Mouse (Mus musculus): ENCODE measurements around the gene Tifa. TPM values are rescaled to one million over a fixed set of nuclear protein-coding genes. Genes with fewer than 3 reads are reported as not detected.

Tifa gene
- polyA plus RNA-seq, 1 experiment from 2014 or later = 1.9 TPM

DNA sequence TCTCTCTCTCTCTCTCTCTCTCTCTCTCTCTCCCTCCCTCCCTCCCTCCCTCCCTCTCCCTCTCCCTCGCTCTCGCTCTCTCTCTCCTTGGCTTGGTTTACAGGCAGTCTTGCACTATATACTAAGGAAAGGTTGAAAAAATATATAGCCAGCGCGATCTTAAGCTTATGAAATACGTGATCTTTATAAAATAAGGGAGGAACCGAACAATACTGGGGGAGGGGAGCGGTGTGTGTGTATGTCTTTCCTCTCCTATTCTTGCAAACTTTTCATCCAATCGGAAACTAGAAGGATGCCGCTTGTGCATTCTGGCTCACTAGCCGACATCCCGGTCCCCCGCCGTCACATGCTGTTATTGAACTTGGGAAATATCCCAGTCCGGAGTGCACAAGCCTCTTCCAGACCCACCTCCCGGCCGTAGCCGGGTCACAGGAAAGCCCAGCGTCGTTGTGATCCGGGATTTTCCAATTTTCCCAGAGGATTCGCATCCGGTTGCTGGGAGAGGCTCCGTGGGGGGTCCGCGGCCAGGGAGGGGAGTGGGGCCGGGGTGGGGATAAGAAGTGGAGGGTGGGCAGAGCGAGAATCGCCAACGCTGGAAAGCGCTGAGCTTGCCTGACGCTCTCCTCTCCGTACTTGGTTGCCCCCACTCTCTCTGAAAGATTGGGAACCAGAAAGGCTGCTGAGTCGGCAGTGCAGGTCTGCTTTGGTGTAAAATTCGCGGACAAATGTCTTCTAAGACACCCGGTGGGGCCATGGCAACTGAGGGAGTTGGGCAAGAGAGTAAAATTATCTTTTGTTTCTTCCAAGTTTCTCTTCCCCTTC is 840 bp downstream of the Tifa start:
- Histone ChIP-seq H3K9me3 (no peaks in the 10 kb centered on the region), H3K27ac (replicated peaks) (peak overlapping the region; percentile 67), H3K4me3 (peak overlapping the region; percentile 73), H3K4me1 (peaks cover 24% of the 10 kb centered on the region), H3K36me3 (replicated peaks) (no peaks in the 10 kb centered on the region), H3K27me3 (replicated peaks; ENCODE audit: low read depth, poor library complexity, severe bottlenecking) (peaks cover 71% of the 10 kb centered on the region)
- WGBS = under 1% methylated on average over 36 of the region's 36 CpGs
- DNase-seq (ENCODE audit: low spot score) = peak; percentile 71

DNA sequence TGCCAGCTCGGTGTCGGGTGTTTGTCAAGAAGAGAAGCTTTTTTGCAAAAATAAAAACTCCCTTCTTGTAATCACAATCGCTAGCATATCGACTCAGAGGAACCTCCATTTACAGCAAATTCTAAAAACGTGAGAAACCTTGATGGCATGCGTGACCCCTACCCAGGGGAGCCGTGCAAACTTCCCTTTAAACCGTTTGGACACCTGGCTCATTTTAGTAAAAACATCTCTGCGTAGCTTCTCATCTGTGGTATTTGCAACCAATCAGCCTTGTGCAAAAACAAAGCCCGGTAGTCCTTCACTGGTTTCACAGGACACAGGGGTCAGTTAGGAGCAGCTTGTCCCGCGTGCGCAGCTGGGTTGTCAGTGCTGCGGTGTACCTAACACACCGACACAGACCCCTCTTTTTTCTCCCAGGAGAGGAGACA is 1.5 kb downstream of the Tifa start:
- no peaks in the 10 kb centered on the region for H3K36me3 ChIP-seq (replicated peaks)
- WGBS = under 1% methylated on average over 15 of the region's 15 CpGs
- H3K27me3 ChIP-seq (replicated peaks; ENCODE audit: low read depth, poor library complexity, severe bottlenecking) = peaks cover 66% of the 10 kb centered on the region
- DNase-seq (ENCODE audit: low spot score) = peak; percentile 37
- H3K4me3 ChIP-seq = peak overlapping the region; percentile 73
- peak overlapping the region; percentile 67; the same call in 1 of the 2 replicates for H3K27ac ChIP-seq (replicated peaks)
- no peaks in the 10 kb centered on the region for H3K9me3 ChIP-seq
- H3K4me1 ChIP-seq = peaks cover 24% of the 10 kb centered on the region

GRCm38 (mm10) chr3:127791595-127792561 is 2.3 kb downstream of the Tifa start:
- H3K27me3 ChIP-seq (replicated peaks; ENCODE audit: low read depth, poor library complexity, severe bottlenecking) = peaks cover 58% of the 10 kb centered on the region
- WGBS = 52% methylated on average over 4 of the region's 4 CpGs
- DNase-seq (ENCODE audit: low spot score) = no peak
- peak overlapping the region; percentile 73 for H3K4me3 ChIP-seq
- H3K4me1 ChIP-seq = peaks cover 24% of the 10 kb centered on the region
- H3K36me3 ChIP-seq (replicated peaks) = no peaks in the 10 kb centered on the region
- no peak overlapping the region for H3K27ac ChIP-seq (replicated peaks)
- no peaks in the 10 kb centered on the region for H3K9me3 ChIP-seq

DNA sequence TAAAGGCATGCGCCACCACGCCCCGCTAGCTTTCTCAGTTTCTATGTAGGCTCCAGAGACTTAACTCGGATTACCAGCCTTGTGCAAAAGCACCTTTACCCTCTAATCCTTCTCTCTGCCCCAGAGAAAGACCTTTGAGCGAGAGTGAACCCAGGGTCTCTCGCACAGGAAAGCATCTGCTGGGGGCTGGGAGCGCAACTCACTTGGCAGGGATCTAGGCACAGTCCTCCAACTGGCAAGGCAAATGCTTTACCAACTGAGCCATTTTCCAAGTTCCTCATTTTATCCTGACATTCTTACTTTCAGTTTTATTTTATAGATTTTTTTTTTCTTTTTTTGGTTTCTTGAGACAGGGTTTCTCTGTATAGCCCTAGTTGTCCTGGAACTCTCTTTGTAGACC is 3.4 kb downstream of the Tifa start:
- H3K27me3 ChIP-seq (replicated peaks; ENCODE audit: low read depth, poor library complexity, severe bottlenecking) = peaks cover 47% of the 10 kb centered on the region
- DNase-seq (ENCODE audit: low spot score) = no peak
- 75% methylated on average over 7 of the region's 7 CpGs for WGBS

DNA sequence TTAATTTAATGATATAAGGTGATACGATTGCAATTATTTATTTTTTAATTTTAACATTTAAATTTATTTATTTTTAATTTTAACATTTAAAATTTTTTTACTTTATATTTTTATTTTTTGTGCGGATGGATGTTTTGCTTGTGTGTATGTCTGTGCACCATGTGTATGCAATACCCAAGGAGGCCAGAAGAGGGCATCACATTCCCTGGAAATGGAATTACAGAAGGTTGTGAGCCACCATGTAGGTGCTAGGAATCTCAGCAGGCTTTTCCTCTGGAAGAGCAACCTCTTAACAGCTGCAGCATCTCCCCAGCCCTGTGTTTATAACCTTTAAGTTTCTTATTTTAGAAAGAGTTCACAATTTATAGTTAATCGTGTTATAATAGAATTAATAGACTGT is 6.2 kb downstream of the Tifa start:
- WGBS = 90% methylated on average over 3 of the region's 3 CpGs
- H3K36me3 ChIP-seq (replicated peaks) = no peaks in the 10 kb centered on the region
- H3K4me3 ChIP-seq = no peak overlapping the region
- H3K4me1 ChIP-seq = peaks cover 7% of the 10 kb centered on the region
- DNase-seq (ENCODE audit: low spot score) = no peak
- no peak overlapping the region for H3K27ac ChIP-seq (replicated peaks)
- no peaks in the 10 kb centered on the region for H3K9me3 ChIP-seq
- peaks cover 19% of the 10 kb centered on the region for H3K27me3 ChIP-seq (replicated peaks; ENCODE audit: low read depth, poor library complexity, severe bottlenecking)

More for the DNA sequence above, 3.4 kb downstream of the Tifa start:
- no peaks in the 10 kb centered on the region for H3K9me3 ChIP-seq
- no peak overlapping the region for H3K27ac ChIP-seq (replicated peaks)
- H3K36me3 ChIP-seq (replicated peaks) = no peaks in the 10 kb centered on the region
- H3K4me1 ChIP-seq = peaks cover 24% of the 10 kb centered on the region
- H3K4me3 ChIP-seq = no peak overlapping the region

DNA sequence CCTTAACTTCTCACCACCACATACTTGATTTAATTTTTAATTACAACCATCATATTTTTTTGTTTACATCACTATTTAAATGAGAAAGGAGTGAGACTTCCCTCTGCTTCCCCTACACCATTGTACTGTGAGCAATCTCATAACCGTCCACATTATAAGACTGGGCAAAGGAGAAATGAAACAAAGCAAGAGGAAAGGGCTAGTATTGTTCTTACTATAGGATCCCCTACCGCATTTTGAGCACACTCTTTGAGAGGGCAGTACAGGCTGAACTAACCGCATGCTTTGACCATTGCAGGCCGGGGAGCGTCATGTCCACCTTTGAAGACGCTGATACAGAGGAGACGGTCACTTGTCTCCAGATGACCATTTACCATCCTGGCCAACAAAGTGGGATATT is 6.7 kb downstream of the Tifa start:
- 93% methylated on average over 7 of the region's 7 CpGs for WGBS
- Histone ChIP-seq H3K36me3 (replicated peaks) (no peaks in the 10 kb centered on the region), H3K27me3 (replicated peaks; ENCODE audit: low read depth, poor library complexity, severe bottlenecking) (peaks cover 14% of the 10 kb centered on the region), H3K4me1 (peaks cover 2% of the 10 kb centered on the region), H3K27ac (replicated peaks) (no peak overlapping the region), H3K4me3 (no peak overlapping the region), H3K9me3 (no peaks in the 10 kb centered on the region)
- no peak for DNase-seq (ENCODE audit: low spot score)

DNA sequence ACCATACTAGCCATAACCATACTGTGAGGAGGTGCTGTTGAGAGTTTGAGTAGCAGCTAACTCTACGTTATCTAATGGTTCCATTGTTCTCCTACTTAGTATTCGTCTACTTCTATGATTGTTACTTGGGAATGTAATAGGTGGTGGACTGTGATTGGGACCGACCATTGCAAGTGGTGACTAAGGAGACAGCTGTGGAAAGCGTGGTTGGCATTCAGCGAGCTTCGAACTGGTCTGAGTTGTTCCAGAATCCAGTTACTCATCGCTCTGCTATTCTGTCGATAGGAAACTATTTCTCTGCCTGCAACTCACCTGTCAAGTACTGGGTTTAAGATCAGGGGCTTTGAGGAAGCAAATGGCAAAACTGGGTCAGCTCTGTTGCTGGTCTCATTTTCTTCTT is 11.6 kb downstream of the Tifa start:
- Histone ChIP-seq H3K36me3 (replicated peaks) (peaks cover 5% of the 10 kb centered on the region), H3K4me1 (no peaks in the 10 kb centered on the region), H3K4me3 (no peak overlapping the region), H3K9me3 (no peaks in the 10 kb centered on the region), H3K27ac (replicated peaks) (no peak overlapping the region), H3K27me3 (replicated peaks; ENCODE audit: low read depth, poor library complexity, severe bottlenecking) (no peaks in the 10 kb centered on the region)
- 93% methylated on average over 8 of the region's 8 CpGs for whole genome bisulfite sequencing
- DNase-seq (ENCODE audit: low spot score) = no peak

DNA sequence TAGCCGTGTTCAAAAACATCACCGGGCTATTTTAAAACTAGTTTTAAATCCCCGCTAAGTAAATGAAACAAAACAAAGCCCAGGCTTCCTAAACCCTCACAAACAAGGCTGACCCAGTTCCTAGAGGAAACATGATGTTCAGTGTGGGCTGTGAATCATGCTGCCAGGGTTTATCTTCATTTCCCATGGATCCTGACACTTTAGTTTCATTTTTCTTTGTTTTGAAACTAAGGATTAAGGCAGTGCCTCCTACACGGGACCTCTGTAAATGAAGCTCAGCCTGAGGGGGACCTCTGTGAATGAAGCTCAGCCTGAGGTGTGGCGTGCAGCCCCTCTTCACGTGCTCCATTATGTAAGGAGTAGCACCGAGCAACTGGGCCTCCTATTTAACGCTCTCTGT is 13.2 kb downstream of the Tifa start:
- 63% methylated on average over 8 of the region's 8 CpGs for WGBS
- Histone ChIP-seq H3K27ac (replicated peaks) (no peak overlapping the region), H3K4me3 (no peak overlapping the region), H3K9me3 (no peaks in the 10 kb centered on the region), H3K4me1 (no peaks in the 10 kb centered on the region), H3K36me3 (replicated peaks) (peaks cover 21% of the 10 kb centered on the region), H3K27me3 (replicated peaks; ENCODE audit: low read depth, poor library complexity, severe bottlenecking) (no peaks in the 10 kb centered on the region)
- no peak for DNase-seq (ENCODE audit: low spot score)

DNA sequence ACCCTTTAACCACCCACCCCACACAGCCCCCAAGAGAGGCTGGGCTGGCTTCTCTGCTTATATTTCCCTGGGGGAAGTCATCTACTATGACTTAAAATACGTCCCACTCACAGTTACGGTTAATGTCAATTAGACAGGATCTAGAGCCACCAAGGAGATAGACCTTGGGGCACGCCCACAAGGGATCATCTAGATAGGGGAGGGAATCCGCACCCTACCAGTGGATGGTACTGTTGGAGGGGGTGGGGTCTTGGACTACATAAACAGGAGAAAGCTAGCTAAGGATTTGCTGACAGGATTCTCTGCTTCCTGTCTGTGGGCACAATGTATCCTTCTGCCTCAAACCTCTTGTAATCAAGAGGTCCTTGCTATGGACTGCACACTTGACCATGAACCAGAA is 14.8 kb downstream of the Tifa start:
- H3K4me1 ChIP-seq = no peaks in the 10 kb centered on the region
- no peak overlapping the region for H3K4me3 ChIP-seq
- no peaks in the 10 kb centered on the region for H3K27me3 ChIP-seq (replicated peaks; ENCODE audit: low read depth, poor library complexity, severe bottlenecking)
- no peak for DNase-seq (ENCODE audit: low spot score)
- H3K36me3 ChIP-seq (replicated peaks) = peaks cover 37% of the 10 kb centered on the region
- no peak overlapping the region for H3K27ac ChIP-seq (replicated peaks)
- H3K9me3 ChIP-seq = no peaks in the 10 kb centered on the region
- 90% methylated on average over 4 of the region's 4 CpGs for whole genome bisulfite sequencing

- DNase-seq (ENCODE audit: low spot score) = no peak
- WGBS = 91% methylated on average over 12 of the region's 12 CpGs
- Histone ChIP-seq H3K4me3 (no peak overlapping the region), H3K27ac (replicated peaks) (no peak overlapping the region), H3K9me3 (no peaks in the 10 kb centered on the region), H3K36me3 (replicated peaks) (peaks cover 43% of the 10 kb centered on the region), H3K4me1 (no peaks in the 10 kb centered on the region), H3K27me3 (replicated peaks; ENCODE audit: low read depth, poor library complexity, severe bottlenecking) (no peaks in the 10 kb centered on the region)
These were observed 15.5 kb downstream of the Tifa start for GRCm38 (mm10) chr3:127805071-127805470.

GRCm38 (mm10) chr3:127805991-127806390 is 16.4 kb downstream of the Tifa start:
- Histone ChIP-seq H3K27me3 (replicated peaks; ENCODE audit: low read depth, poor library complexity, severe bottlenecking) (no peaks in the 10 kb centered on the region), H3K9me3 (no peaks in the 10 kb centered on the region), H3K27ac (replicated peaks) (no peak overlapping the region), H3K4me1 (no peaks in the 10 kb centered on the region), H3K4me3 (no peak overlapping the region), H3K36me3 (replicated peaks) (peaks cover 50% of the 10 kb centered on the region)
- no peak for DNase-seq (ENCODE audit: low spot score)
- 87% methylated on average over 6 of the region's 6 CpGs for WGBS

DNA sequence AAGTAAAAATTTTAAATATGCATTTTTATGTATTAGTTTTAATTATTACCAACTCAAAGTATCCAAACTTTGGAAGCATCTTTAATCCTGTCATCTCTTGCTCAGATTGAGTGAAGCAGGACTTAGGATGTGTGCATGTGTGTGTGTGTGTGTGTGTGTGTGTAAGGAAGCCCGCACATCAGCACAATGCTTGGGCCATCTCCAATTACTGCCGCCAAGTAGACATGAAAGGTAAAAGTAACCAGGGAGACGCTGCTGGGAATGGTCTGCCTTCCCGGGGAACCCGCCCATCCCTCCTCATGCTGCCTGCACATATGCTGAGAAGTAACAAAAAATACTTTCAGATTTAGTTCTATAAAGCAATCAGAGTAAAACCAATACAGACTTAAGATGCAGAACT is 18.2 kb downstream of the Tifa start:
- DNase-seq (ENCODE audit: low spot score) = no peak
- Histone ChIP-seq H3K27ac (replicated peaks) (no peak overlapping the region), H3K36me3 (replicated peaks) (peaks cover 64% of the 10 kb centered on the region), H3K27me3 (replicated peaks; ENCODE audit: low read depth, poor library complexity, severe bottlenecking) (no peaks in the 10 kb centered on the region), H3K4me3 (no peak overlapping the region), H3K9me3 (no peaks in the 10 kb centered on the region), H3K4me1 (no peaks in the 10 kb centered on the region)
- 73% methylated on average over 5 of the region's 5 CpGs for WGBS

All from embryonic facial prominence, embryonic 10.5 days (tissue).